Mouse (Mus musculus) embryonic facial prominence, embryonic 11.5 days (tissue): Measurements from ENCODE around the gene Dnajc11. TPM values are rescaled to one million over a fixed set of nuclear protein-coding genes. Genes with fewer than 3 reads are reported as not detected.

ENCODE experiments used
- ATAC-seq: fragments of 200-750 bp; cut with Nextera tagmentation; replicated peaks from 2 replicates; pipeline ENCODE4 v1.8.0; 2017; ENCODE audit warnings: low read depth; ENCODE audit not compliant: insufficient number of reproducible peaks, low FRiP score, low TSS enrichment
- DNase-seq: peaks from one replicate; pipeline ENCODE4 v3.0.0-alpha.2; 2015; ENCODE audit warnings: low spot score
- H3K27ac ChIP-seq: fragments of 300-500 bp; sonication (generic); replicated peaks from 2 replicates; pipeline ENCODE4 v1.5.1; 2014; ENCODE audit warnings: mild to moderate bottlenecking, low read depth, low read length, control low read depth
- H3K27me3 ChIP-seq: fragments of 300-500 bp; sonication (generic); 2 replicates; pipeline ENCODE4 v1.6.1; 2014; ENCODE audit warnings: mild to moderate bottlenecking, low read length, moderate library complexity, mixed read lengths; ENCODE audit not compliant: control insufficient read depth, insufficient read depth
- H3K36me3 ChIP-seq: fragments of 300-500 bp; sonication (generic); replicated peaks from 2 replicates; pipeline ENCODE4 v1.6.1; 2014; ENCODE audit warnings: low read depth, mild to moderate bottlenecking, low read length, moderate library complexity, mixed read lengths; ENCODE audit not compliant: control insufficient read depth, insufficient read depth
- H3K4me1 ChIP-seq: fragments of 300-500 bp; sonication (generic); 2 replicates; pipeline ENCODE4 v1.6.1; 2014; ENCODE audit warnings: low read length, mixed read lengths; ENCODE audit not compliant: control insufficient read depth, insufficient read depth
- H3K4me2 ChIP-seq: fragments of 300-500 bp; sonication (generic); 2 replicates; pipeline ENCODE4 v1.6.1; 2014; ENCODE audit warnings: low read depth, mild to moderate bottlenecking, control low read depth, low read length, moderate library complexity
- H3K4me3 ChIP-seq: fragments of 300-500 bp; sonication (generic); 2 replicates; pipeline ENCODE4 v1.5.1; 2014; ENCODE audit warnings: low read depth, low read length, control low read depth
- H3K9ac ChIP-seq: fragments of 300-500 bp; sonication (generic); replicated peaks from 2 replicates; pipeline ENCODE4 v1.6.1; 2014; ENCODE audit warnings: mild to moderate bottlenecking, control low read depth, low read length
- H3K9me3 ChIP-seq: fragments of 300-500 bp; sonication (generic); replicated peaks from 2 replicates; pipeline ENCODE4 v1.6.1; 2016; ENCODE audit warnings: mild to moderate bottlenecking, low read length, inconsistent platforms, mixed read lengths; ENCODE audit not compliant: control insufficient read depth
- WGBS: fragments of 180-500 bp; shearing (Covaris S2); extraction: QIAGEN DNeasy Blood & Tissue Kit; methylation state at CpG from one replicate; pipeline ENCODE4 v1.1.7; 2014; 5-methylcytosine and 5-hydroxymethylcytosine counted together
- polyA plus RNA-seq: library from polyadenylated mRNA; unstranded; fragments of >200 nt; fragmentation: Nextera tagmentation; extraction: Ambion mirVana; gene quantifications from 2 replicates; pipeline ENCODE4 v1.2.1, GENCODE M21; 2014

Dnajc11 gene
- polyA plus RNA-seq, 1 experiment from 2014 or later, result 75.0 TPM

- Histone ChIP-seq H3K27me3 (no peaks in the 10 kb centered on the region), H3K4me3 (no peak overlapping the region), H3K4me1 (peaks cover 4% of the 10 kb centered on the region), H3K4me2 (no peak overlapping the region), H3K9ac (no peak overlapping the region), H3K27ac (no peak overlapping the region), H3K36me3 (peaks cover 7% of the 10 kb centered on the region), H3K9me3 (no peaks in the 10 kb centered on the region)
- DNase-seq (no peak), ATAC-seq (no peak)
- whole genome bisulfite sequencing, result 90% methylated on average over 6 of the region's 6 CpGs
Observed at GRCm38 (mm10) chr4:151993035-151993434, 59.5 kb downstream of the Dnajc11 start.

- no peak for ATAC-seq
- H3K27ac ChIP-seq, result peak overlapping the region; percentile 82
- H3K36me3 ChIP-seq, result peaks cover 7% of the 10 kb centered on the region
- peaks cover 4% of the 10 kb centered on the region for H3K4me1 ChIP-seq
- no peaks in the 10 kb centered on the region for H3K9me3 ChIP-seq
- H3K4me2 ChIP-seq, result peak overlapping the region; percentile 64
- peak overlapping the region; percentile 93 for H3K9ac ChIP-seq
- DNase-seq, result peak; percentile 52
- H3K4me3 ChIP-seq, result peak overlapping the region; percentile 100
- WGBS, result 1% methylated on average over 60 of the region's 61 CpGs
- no peaks in the 10 kb centered on the region for H3K27me3 ChIP-seq
Observed at GRCm38 (mm10) chr4:151994228-151995171, 61.0 kb downstream of the Dnajc11 start.

GRCm38 (mm10) chr4:151995371-151996172 lies 62.1 kb downstream of the Dnajc11 start:
- ATAC-seq, result peak; percentile 4; the same call in 1 of the 2 replicates
- no peak for DNase-seq
- WGBS, result under 1% methylated on average over 63 of the region's 111 CpGs

GRCm38 (mm10) chr4:151996173-151996950 lies 62.9 kb downstream of the Dnajc11 start, which contains the start of gene Phf13:
Gene Phf13 (minus strand): TSS chr4:151996258.
- peak within 1 kb of the TSS; percentile 100 for H3K4me3 ChIP-seq
- H3K9ac ChIP-seq, result peak within 1 kb of the TSS; percentile 93
- peak within 1 kb of the TSS; percentile 68 for H3K4me2 ChIP-seq
- peaks cover 7% of the 10 kb centered on the region for H3K36me3 ChIP-seq
- no peaks in the 10 kb centered on the region for H3K9me3 ChIP-seq
- H3K27me3 ChIP-seq, result no peaks in the 10 kb centered on the region
- peaks cover 4% of the 10 kb centered on the region for H3K4me1 ChIP-seq
- H3K27ac ChIP-seq, result peak within 1 kb of the TSS; percentile 82
- under 1% methylated on average over 91 of the region's 94 CpGs for WGBS
- DNase-seq (peak; percentile 100), ATAC-seq (peak; percentile 95)

More at GRCm38 (mm10) chr4:151995371-151996172, 62.1 kb downstream of the Dnajc11 start:
- no peaks in the 10 kb centered on the region for H3K27me3 ChIP-seq
- peak overlapping the region; percentile 93 for H3K9ac ChIP-seq
- peak overlapping the region; percentile 64 for H3K4me2 ChIP-seq
- peaks cover 7% of the 10 kb centered on the region for H3K36me3 ChIP-seq
- H3K27ac ChIP-seq, result peak overlapping the region; percentile 82
- peak overlapping the region; percentile 100 for H3K4me3 ChIP-seq
- peaks cover 4% of the 10 kb centered on the region for H3K4me1 ChIP-seq
- no peaks in the 10 kb centered on the region for H3K9me3 ChIP-seq

- DNase-seq (no peak), ATAC-seq (no peak)
- 7% methylated on average over 13 of the region's 13 CpGs for WGBS
Observed at GRCm38 (mm10) chr4:151996951-151997222, 63.4 kb downstream of the Dnajc11 start.

GRCm38 (mm10) chr4:151997701-151998100 lies 64.2 kb downstream of the Dnajc11 start:
- ATAC-seq (no peak), DNase-seq (no peak)
- Histone ChIP-seq H3K4me3 (0 out of 2 replicates have a peak overlapping the region, but pooled peaks have one; percentile 5), H3K9ac (no peak overlapping the region), H3K36me3 (no peaks in the 10 kb centered on the region; the same call in 1 of the 2 replicates), H3K27ac (no peak overlapping the region), H3K27me3 (no peaks in the 10 kb centered on the region), H3K4me1 (peaks cover 4% of the 10 kb centered on the region), H3K4me2 (no peak overlapping the region), H3K9me3 (no peaks in the 10 kb centered on the region)
- WGBS, result 67% methylated on average over 3 of the region's 3 CpGs

More at GRCm38 (mm10) chr4:151996951-151997222, 63.4 kb downstream of the Dnajc11 start:
- peaks cover 5% of the 10 kb centered on the region for H3K36me3 ChIP-seq
- H3K9ac ChIP-seq, result peak overlapping the region; percentile 76
- no peaks in the 10 kb centered on the region for H3K27me3 ChIP-seq
- peak overlapping the region; percentile 100 for H3K4me3 ChIP-seq
- H3K4me1 ChIP-seq, result peaks cover 4% of the 10 kb centered on the region
- peak overlapping the region; percentile 72 for H3K27ac ChIP-seq
- H3K9me3 ChIP-seq, result no peaks in the 10 kb centered on the region
- peak overlapping the region; percentile 68 for H3K4me2 ChIP-seq

GRCm38 (mm10) chr4:151999481-151999880 lies 66.0 kb downstream of the Dnajc11 start:
- H3K4me2 ChIP-seq, result no peak overlapping the region
- no peak for DNase-seq
- ATAC-seq, result no peak

More at GRCm38 (mm10) chr4:151999481-151999880, 66.0 kb downstream of the Dnajc11 start:
- Histone ChIP-seq H3K36me3 (no peaks in the 10 kb centered on the region), H3K4me1 (peaks cover under 1% of the 10 kb centered on the region; the same call in 1 of the 2 replicates), H3K4me3 (no peak overlapping the region), H3K27me3 (no peaks in the 10 kb centered on the region), H3K9ac (no peak overlapping the region), H3K27ac (no peak overlapping the region), H3K9me3 (no peaks in the 10 kb centered on the region)
- WGBS, result 39% methylated on average over 3 of the region's 3 CpGs
